Mouse (Mus musculus) ovary, postnatal 36 days (tissue): Measurements from ENCODE around the gene Ccrl2.
A peak's percentile ranks its signal among the peaks of the same experiment; 100 is the strongest.

Source experiments
- DNase-seq: peaks from one replicate; pipeline ENCODE4 v3.0.0; 2022; ENCODE audit warnings: low spot score, mixed read lengths

Ccrl2 gene

DNA sequence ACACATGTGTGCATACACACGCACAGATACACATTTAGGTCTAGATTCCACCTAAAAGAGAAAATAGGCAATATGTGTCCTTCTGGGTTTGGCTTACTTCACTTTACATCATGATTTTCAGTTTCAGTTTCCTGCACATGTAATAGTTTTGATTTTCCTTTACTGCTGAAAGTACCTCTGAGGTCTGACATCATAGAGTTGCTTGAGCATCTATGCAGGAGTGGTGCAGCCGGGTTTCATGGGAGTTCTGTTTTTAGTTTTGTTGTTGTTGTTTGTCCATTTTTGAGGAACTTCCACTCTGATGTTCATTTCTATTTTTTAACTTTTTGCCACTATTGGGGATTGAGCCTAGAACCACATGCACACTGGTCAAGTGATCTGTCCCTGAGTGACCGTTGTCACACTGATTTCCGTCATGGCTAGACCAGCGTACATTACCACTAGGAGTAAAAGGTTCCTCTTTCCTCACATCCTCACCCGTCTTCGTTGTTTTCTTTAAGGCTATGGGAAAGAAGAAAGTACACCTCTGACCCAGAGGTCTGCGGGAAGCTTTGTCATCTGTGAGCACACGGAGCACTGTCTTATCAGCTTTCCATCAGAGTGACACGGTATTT, 1.7 kb upstream of the Ccrl2 start:
- no peak for DNase-seq

DNA sequence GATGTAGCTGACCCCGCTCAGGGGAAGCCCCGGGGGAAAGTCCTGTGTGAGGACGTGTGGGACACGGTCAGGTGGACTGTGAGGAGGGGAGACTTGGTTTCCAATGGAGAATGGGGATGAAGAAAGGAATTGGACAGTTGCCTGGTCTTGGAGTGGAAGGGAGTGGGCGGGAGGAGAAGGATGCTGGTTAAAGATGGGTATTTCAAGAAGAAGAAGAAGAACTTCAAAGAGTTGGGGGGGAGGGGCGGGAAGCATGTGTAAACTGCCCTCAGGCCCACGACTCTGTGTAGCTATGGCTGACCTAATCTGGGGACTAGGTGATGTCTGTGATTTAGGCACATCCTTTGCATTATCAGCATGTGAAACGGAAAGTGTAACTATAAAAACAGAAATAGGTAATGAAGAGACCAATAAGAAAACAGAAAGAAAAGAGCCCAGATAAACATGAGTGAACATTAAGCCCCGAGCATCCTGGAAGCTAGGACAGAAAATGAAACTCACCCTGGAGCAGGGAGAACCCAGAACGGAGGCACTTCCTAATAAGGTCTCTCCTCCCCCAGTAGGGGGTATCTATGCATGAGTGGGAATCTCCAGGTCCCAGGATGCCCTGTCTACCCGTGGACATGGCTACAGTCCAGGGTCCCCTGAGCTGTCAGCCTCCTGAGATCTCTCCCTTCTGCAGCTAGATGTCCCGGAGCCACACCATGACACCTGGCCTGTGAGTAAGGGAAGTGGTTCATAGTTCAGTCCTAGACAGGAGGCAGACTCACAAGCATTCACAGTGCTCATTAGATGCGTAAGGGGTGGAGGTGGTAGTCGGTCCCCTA, 438 bp upstream of the Ccrl2 start:
- DNase-seq: no peak

DNA sequence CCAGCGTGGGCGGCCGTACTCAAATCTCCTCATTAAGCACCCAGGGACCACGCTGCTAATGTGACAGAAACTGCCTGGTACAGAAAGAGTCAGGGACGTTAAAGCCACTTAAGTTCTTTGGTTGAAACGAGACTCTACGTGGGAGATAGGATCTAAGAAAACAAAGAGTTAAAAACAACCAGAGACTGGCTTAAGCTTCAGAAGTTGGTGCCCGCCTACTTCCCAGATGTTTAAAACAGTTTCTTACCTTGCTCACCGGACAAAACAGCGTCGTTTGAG, 861 bp downstream of the Ccrl2 start:
- no peak for DNase-seq

DNA sequence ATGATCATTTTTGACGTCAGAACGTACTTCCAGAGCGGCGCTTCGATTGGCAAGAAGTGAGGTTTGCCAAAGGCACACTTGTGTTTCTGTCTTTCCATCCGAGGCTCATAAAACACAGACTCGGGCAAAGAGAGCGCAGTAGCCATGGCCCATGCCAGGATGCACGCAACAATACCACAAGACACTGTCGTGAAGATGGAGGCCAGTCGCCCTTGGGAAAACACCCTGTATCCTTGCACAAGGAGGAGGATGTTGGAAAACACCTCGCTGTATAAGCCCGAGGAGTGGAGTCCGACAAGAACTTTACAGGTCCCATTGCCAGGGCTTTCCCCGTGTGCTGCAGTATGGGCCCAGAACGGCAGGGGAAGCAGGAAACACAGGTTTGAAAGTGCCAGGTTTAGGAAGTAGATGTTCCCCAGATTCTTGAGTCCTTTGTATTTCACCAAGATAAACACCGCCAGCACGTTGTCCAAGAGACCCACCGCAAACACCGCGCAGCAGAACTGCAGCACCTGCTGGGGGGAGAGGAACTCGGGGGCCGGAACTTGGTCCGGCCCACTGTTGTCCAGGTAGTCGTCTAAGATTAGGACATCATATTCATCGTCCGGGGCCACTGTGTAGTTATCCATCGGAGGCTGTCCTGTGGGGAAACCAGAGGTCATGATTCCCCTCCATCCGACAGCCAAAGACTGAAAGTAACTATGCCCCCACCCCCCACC, 1.4 kb downstream of the Ccrl2 start:
- no peak for DNase-seq

DNA sequence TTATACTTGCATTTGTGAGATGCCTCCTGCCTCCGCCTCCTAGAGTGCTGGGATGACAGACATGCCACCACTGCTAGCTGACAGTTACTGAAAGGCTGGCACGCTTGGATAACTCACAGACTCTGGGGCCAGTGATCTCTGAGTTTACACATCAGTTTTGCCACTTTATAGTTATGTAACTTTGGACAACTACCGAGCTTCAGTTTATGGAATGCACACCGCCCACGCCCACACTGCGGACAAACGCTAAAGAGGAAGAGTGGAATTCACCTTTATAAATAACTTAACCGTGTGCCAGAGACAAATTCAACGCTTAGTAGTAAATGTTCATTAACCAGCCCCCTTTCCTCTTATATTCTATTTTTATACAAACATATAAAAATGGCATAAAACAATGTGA, 2.4 kb downstream of the Ccrl2 start:
- no peak for DNase-seq

DNA sequence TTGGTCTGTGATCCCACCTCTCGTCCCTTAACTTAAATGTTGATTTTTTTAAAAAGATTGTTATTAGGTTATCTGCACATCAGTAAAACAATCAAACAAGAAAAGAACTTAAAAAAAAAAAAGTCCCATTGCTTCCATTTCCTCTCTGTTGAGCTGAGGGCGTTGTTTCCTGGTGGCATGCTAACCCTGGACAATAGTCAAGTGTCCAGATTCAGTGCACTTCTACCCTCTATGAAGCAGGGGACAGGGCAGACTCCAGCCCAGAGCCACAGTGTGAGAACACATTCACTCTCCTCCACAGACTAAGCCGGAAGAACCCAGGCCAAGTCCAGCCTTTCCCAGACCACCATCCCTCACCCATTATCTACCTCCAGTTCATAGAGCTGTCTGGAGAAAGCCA, 8.9 kb downstream of the Ccrl2 start:
- DNase-seq: no peak

DNA sequence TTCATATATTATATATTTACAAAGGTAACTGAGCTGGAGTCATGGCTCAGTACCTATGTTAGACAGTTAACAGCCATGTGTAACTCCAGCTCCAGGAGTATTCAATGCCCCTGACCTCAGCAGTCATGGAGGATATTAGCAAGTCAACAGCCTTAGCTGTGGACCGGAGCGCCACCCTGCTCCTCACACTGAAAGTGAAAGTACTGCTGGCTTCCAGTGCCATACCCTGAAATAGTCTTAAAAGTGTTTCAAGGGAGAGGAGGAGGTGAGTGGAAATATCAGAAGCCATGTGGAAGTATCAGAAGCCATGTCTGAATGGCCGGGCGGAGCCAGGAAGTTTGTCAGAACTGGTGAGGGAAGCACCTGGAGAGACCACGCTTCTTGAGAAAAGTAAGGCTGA, 10.1 kb downstream of the Ccrl2 start:
- DNase-seq: no peak

DNA sequence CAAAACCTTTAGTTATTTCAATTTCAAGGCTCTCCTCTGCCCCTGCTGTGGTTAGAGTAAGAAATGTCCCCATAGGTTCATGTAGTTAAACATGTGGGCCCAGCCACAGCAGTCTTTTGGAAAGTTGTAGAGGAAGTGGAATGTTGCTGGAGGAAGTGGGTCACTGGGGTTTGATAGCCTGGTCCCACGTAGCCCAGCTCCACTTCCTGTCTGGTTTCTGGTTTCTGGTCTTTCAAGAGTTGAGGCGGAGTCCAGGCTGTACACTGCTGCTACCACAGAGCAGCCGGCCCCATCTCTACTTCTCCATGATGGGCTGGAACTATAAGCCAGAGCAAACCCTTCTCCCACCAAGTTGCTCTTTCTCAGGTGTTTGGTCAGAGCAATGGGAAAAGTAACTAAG, 11.1 kb downstream of the Ccrl2 start:
- no peak for DNase-seq

DNA sequence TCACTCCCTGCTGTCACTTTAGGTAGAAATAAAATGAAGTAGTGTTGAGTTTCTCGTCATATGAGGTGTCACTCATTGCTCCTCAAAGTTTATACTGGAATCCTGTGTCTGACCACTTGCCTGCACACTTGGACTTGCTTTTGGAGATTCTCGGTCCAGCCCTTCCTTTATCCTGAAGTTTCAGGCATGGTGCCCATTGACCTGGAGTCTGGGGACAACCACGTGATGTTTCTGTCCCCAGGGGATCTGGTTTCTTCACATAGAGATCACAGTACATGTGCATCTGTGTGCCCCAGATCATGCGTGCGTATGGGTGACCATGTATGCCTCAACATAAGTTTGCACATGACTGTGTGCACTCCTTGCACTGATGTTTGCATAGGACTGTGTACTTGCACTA, 15.1 kb downstream of the Ccrl2 start:
- DNase-seq: no peak

DNA sequence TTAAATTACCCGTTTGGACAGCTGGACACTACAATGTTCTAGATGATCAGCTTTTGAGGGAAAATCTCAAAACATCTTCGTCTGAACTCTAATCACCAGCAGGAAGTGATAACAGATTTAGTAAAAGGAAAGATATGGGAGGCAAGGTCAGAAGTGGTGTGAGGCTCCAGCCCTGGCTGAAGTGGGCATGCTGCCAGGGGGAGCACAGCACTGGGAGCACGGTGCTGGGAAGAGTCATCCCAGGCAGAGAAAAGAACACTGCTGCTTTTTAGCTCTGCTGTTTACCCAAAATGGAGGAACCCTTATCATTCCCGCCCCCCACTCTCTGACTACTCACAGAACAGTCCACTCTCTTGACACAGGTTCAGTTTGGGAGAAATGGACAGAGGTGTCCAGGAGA, 17.4 kb downstream of the Ccrl2 start:
- peak; percentile 70 for DNase-seq

DNA sequence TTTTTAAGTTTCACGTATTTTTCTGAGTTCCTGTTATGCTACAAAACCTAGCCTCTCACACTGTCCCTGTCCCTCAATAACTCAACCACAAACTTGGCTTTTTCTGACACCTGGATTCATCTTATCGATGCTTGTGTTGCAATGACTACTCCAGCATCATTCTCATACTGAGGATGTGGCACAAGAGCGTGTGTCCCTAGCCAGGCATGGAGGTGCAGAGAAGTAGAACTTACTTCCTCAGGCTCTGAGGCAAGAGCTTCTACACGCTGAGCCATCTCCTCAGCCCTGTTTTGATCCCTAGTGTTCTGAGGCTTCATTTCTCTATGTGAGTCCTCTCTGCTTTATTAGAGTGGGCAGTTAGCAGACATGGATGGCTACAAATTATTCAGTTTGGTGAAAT, 23.6 kb downstream of the Ccrl2 start:
- DNase-seq: no peak

DNA sequence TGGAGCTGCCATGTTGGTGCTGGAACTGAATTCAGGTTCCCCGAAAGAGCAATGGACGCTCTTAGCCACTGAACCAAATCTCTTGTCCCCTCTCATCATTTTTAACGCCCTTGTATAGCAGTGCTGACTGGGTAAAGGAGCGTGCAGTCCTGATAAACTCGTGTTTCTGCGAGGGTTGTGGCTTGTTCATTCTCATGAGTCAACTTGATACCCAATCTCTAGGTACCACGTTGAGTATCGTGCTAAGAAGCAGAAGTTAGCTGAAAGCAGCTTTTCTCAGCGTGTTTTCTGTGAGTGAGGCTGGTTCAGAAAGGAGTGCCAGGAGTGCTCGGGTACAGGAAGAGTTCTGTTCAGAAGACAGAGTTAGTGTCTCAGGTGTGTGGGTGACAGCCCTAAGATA, 30.5 kb downstream of the Ccrl2 start:
- no peak for DNase-seq

DNA sequence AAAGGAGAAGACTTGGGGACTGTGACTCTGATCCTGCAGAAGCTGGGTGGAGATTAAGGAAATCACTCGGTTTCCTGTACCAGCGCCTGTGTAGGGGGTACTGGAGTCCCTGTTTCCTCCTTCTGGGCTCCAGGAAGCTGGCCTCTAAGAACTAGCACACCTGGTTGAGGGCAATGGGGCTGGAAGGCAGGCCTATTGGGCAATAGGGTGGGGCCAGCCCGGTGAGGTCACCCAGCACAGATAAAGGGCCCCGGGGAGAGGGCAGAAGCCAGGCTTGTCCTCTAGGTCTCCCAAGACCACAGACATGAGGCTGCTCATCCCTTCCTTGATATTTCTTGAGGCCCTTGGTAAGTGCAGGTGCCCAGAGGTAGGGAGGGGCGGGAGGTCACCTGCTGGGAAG, 38.3 kb downstream of the Ccrl2 start, which contains the start of gene Ltf:
Ltf (plus strand) TSS at position 250 of the 400 bp plus-strand sequence.
- DNase-seq: no peak

DNA sequence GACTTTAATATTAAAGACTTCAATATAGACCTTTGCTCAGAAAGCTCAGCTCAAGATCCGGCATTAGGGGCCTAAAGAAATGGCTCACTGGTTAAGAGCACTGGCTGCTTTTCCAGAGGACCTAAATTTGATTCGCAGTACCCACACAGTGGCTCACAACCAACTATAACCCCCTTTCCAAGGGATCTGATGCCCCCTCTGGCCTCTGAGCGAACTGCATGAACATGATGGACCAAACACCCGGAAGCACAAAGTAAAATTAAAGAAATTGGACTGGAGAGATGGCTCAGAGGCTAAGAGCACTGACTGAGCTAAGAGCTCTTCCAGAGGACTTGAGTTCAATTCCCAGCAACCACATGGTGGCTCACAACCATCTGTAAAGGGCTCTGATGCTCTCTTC, 41.7 kb downstream of the Ccrl2 start:
- DNase-seq: no peak

DNA sequence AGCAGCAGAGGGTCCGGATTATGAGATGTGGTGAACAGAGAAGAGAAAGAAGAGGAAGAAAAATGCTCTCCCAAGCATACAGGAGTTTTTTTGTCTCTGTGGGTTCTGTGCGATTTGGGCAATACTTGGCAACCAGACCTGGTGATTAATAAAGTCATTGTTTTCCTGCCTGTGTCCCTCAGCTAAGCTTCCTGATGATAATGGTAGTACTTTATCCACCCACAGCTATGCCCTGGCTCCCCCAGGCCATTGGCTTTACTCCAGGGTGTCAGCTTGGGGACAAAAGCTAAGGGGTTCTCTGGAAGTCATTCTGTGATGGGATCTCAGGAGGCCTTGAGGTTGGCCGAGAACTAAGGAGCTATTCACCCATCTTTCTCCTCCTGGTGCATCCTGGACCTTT, 45.3 kb downstream of the Ccrl2 start:
- no peak for DNase-seq

DNA sequence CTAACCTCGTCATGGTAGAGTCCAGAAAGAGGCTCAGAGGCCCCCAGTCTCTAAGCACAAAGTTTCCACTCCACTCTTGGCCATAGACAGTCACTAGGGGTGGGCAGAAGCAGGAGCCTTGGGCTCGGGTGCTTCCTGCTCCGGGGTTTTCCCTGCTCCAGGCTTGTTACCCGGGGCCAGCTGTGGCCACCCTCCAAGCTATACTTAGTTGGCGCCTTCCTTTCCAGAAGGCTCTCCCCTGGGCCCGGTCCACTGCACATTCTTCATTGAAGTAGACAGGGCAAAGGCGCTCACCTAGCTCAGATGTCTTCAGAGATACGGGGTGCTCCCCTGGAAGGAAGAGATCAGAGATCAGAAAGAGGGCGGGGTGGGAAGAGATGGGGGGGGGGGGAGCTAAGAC, 45.8 kb downstream of the Ccrl2 start:
- no peak for DNase-seq

DNA sequence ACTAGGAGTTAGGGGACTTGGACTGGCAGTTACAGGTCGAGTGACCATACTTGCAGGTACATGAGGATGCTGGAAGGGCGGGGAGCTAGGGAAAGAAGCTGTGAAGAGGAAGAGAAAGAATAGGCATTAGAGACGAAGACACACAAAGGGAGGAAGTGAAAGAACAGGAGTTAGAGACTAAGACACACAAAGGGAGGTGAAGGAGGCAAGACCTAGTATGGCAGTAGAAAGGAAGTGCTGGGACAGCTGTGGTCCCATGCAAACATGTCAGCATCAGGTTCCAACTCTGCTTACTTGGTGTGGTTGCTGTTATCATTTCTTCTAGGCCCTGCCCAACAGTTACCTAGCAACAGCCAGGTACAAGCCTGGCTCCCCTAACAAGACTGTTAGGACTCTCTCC, 47.6 kb downstream of the Ccrl2 start:
- no peak for DNase-seq

DNA sequence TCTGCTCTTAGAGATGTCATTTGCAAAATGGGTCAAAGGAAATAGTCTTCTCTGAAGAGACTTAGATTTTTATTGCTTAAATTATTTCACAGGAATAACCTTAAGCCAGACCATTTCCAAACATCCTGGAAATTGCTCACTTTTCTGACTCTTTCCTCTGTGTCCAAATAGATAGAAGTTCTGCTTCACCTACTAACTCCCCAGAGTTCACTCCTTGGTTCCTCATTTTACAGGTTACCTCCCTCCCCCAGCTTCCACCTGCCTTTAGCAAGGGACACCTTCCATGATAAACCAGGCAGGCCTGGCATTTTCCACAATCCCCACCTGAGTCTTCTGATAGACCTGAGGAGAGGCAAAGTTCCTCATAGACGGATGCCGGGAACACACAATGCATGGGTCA, 50.8 kb downstream of the Ccrl2 start:
- no peak for DNase-seq
